Mouse (Mus musculus): Measurements from ENCODE around the gene Ybx2.
"Not testable (repeated sequence)": the region's sequence is repeated elsewhere in the genome, so short reads cannot be mapped to it uniquely, and the experiment has no call there.

The Ybx2 gene

GRCm38 (mm10) chr11:69934681-69935080 lies 915 bp upstream of the Ybx2 start:
- no peak for DNase-seq (ENCODE audit: low read depth, low spot score)

- DNase-seq (ENCODE audit: low read depth, low spot score): no peak
Observed at GRCm38 (mm10) chr11:69936156-69936555, 560 bp downstream of the Ybx2 start.

- DNase-seq (ENCODE audit: low read depth, low spot score): no peak
Observed at GRCm38 (mm10) chr11:69936714-69937347, 1.2 kb downstream of the Ybx2 start.

- no peak for DNase-seq (ENCODE audit: low read depth, low spot score)
Observed at GRCm38 (mm10) chr11:69937385-69937784, 1.8 kb downstream of the Ybx2 start.

GRCm38 (mm10) chr11:69937834-69938233 lies 2.2 kb downstream of the Ybx2 start:
- no peak for DNase-seq (ENCODE audit: low read depth, low spot score)

GRCm38 (mm10) chr11:69938401-69938979 lies 2.9 kb downstream of the Ybx2 start:
- DNase-seq (ENCODE audit: low read depth, low spot score): no peak

GRCm38 (mm10) chr11:69939181-69939580 lies 3.6 kb downstream of the Ybx2 start:
- DNase-seq (ENCODE audit: low read depth, low spot score): no peak

GRCm38 (mm10) chr11:69939731-69940130 lies 4.1 kb downstream of the Ybx2 start:
- no peak for DNase-seq (ENCODE audit: low read depth, low spot score)

- no peak for DNase-seq (ENCODE audit: low read depth, low spot score)
Observed at GRCm38 (mm10) chr11:69940962-69941361, 5.4 kb downstream of the Ybx2 start.

- DNase-seq (ENCODE audit: low read depth, low spot score): peak; percentile 20
Observed at GRCm38 (mm10) chr11:69945216-69945615, 9.6 kb downstream of the Ybx2 start.

- DNase-seq (ENCODE audit: low read depth, low spot score): peak; percentile 34
Observed at GRCm38 (mm10) chr11:69945997-69946891, 10.6 kb downstream of the Ybx2 start.

- peak; percentile 93 for DNase-seq (ENCODE audit: low read depth, low spot score)
Observed at GRCm38 (mm10) chr11:69947337-69948065, 11.9 kb downstream of the Ybx2 start.

- peak; percentile 97 for DNase-seq (ENCODE audit: low read depth, low spot score)
Observed at GRCm38 (mm10) chr11:69948066-69948762, 12.6 kb downstream of the Ybx2 start, which contains the start of gene Slc2a4. TSS of gene Slc2a4 (minus strand) at chr11:69948188.

- DNase-seq (ENCODE audit: low read depth, low spot score): peak; percentile 95
Observed at GRCm38 (mm10) chr11:69948763-69949150, 13.2 kb downstream of the Ybx2 start.

- DNase-seq (ENCODE audit: low read depth, low spot score): no peak
Observed at GRCm38 (mm10) chr11:69950807-69951459, 15.3 kb downstream of the Ybx2 start.

- no peak for DNase-seq (ENCODE audit: low read depth, low spot score)
Observed at GRCm38 (mm10) chr11:69952274-69952673, 16.7 kb downstream of the Ybx2 start.

- DNase-seq (ENCODE audit: low read depth, low spot score): no peak
Observed at GRCm38 (mm10) chr11:69953267-69953915, 17.8 kb downstream of the Ybx2 start.

- DNase-seq (ENCODE audit: low read depth, low spot score): not testable (repeated sequence)
Observed at GRCm38 (mm10) chr11:69955618-69956017, 20.0 kb downstream of the Ybx2 start.

GRCm38 (mm10) chr11:69956218-69956617 lies 20.6 kb downstream of the Ybx2 start:
- no peak for DNase-seq (ENCODE audit: low read depth, low spot score)

- DNase-seq (ENCODE audit: low read depth, low spot score): no peak
Observed at GRCm38 (mm10) chr11:69960616-69961015, 25.0 kb downstream of the Ybx2 start.
